Mouse (Mus musculus) cerebellum, adult 2 months (tissue): ENCODE measurements around the gene Ddx54. TPM values are rescaled to one million over a fixed set of nuclear protein-coding genes. Genes with fewer than 3 reads are reported as not detected.

Source experiments
- DNase-seq, 2 experiments: peaks; one replicate each; pipeline ENCODE4 v3.0.0; 2021
- H3K27ac ChIP-seq: fragments of 200-500 bp; 2 replicates; pipeline ENCODE4 v1.5.1; 2012; ENCODE audit warnings: low read length, control low read depth, inconsistent platforms; ENCODE audit not compliant: insufficient read depth
- H3K27me3 ChIP-seq: fragments of 200-500 bp; 2 replicates; pipeline ENCODE4 v1.6.1; 2012; ENCODE audit warnings: inconsistent platforms, mild to moderate bottlenecking, low read length, moderate library complexity; ENCODE audit not compliant: control insufficient read depth, insufficient read depth
- H3K4me1 ChIP-seq: fragments of 200-500 bp; 2 replicates; pipeline ENCODE4 v1.6.1; 2011; ENCODE audit warnings: low read length; ENCODE audit not compliant: control insufficient read depth, insufficient read depth
- H3K4me3 ChIP-seq: fragments of 200-500 bp; replicated peaks from 2 replicates; pipeline ENCODE3; 2011; ENCODE audit warnings: mild to moderate bottlenecking, low read depth, low read length, control low read depth; ENCODE audit not compliant: insufficient read depth
- CTCF ChIP-seq: fragments of 200-500 bp; IDR thresholded peaks from 2 replicates; pipeline ENCODE4 v1.5.1; 2011; ENCODE audit warnings: low read depth, mild to moderate bottlenecking, control low read depth, low read length, moderate library complexity, borderline replicate concordance; ENCODE audit not compliant: insufficient read depth
- POLR2A ChIP-seq: fragments of 200-500 bp; IDR thresholded peaks from 2 replicates; pipeline ENCODE4 v1.6.1; 2011; ENCODE audit warnings: low read length, control low read depth, borderline replicate concordance; ENCODE audit not compliant: insufficient read depth
- whole genome bisulfite sequencing: fragments of 180-500 bp; shearing (Covaris S2); methylation state at CpG from one replicate; pipeline ENCODE4 v1.1.7; 2018; 5-methylcytosine and 5-hydroxymethylcytosine counted together
- polyA plus RNA-seq: library from polyadenylated mRNA; depleted of rRNA; stranded (reverse); fragments of >200 nt; gene quantifications from 2 replicates; pipeline ENCODE4 v1.2.3, GENCODE M21; 2012; rRNA removed

Gene Ddx54
- polyA plus RNA-seq, 1 experiment, result 25.4 TPM

GRCm38 (mm10) chr5:120670132-120670531, 57.6 kb downstream of the Ddx54 start:
- WGBS, result 86% methylated on average over 7 of the region's 7 CpGs

GRCm38 (mm10) chr5:120671865-120672264, 59.3 kb downstream of the Ddx54 start:
- WGBS, result 92% methylated on average over 3 of the region's 3 CpGs
- H3K27me3 ChIP-seq, result no peaks in the 10 kb centered on the region
- no peak overlapping the region for H3K4me3 ChIP-seq
- TF ChIP-seq POLR2A (no peak), CTCF (no peak)
- H3K4me1 ChIP-seq, result no peaks in the 10 kb centered on the region
- no peak overlapping the region for H3K27ac ChIP-seq
- DNase-seq, result no peak

More at GRCm38 (mm10) chr5:120670132-120670531, 57.6 kb downstream of the Ddx54 start:
- no peak for DNase-seq
- Histone ChIP-seq H3K27me3 (no peaks in the 10 kb centered on the region), H3K4me3 (no peak overlapping the region), H3K4me1 (no peaks in the 10 kb centered on the region), H3K27ac (no peak overlapping the region)
- no peak for TF ChIP-seq CTCF
- no peak for TF ChIP-seq POLR2A

- peak; percentile 70 to 79 for DNase-seq
- H3K27ac ChIP-seq, result no peak overlapping the region
- WGBS, result 11% methylated on average over 12 of the region's 12 CpGs
Measured at GRCm38 (mm10) chr5:120673626-120674025, 61.1 kb downstream of the Ddx54 start.

GRCm38 (mm10) chr5:120674229-120675145, 61.9 kb downstream of the Ddx54 start:
- H3K4me1 ChIP-seq, result no peaks in the 10 kb centered on the region
- DNase-seq, result no peak
- no peaks in the 10 kb centered on the region for H3K27me3 ChIP-seq
- no peak overlapping the region for H3K4me3 ChIP-seq
- H3K27ac ChIP-seq, result no peak overlapping the region
- 22% methylated on average over 21 of the region's 21 CpGs for WGBS
- TF ChIP-seq POLR2A (no peak), CTCF (no peak)

More at GRCm38 (mm10) chr5:120673626-120674025, 61.1 kb downstream of the Ddx54 start:
- TF ChIP-seq CTCF, result peak; percentile 99
- TF ChIP-seq POLR2A, result no peak
- Histone ChIP-seq H3K27me3 (no peaks in the 10 kb centered on the region), H3K4me1 (no peaks in the 10 kb centered on the region), H3K4me3 (no peak overlapping the region)

- no peak overlapping the region for H3K4me3 ChIP-seq
- H3K4me1 ChIP-seq, result peaks cover 11% of the 10 kb centered on the region; the same call in 1 of the 2 replicates
- WGBS, result 35% methylated on average over 2 of the region's 2 CpGs
- DNase-seq, result no peak
- H3K27me3 ChIP-seq, result no peaks in the 10 kb centered on the region
- H3K27ac ChIP-seq, result no peak overlapping the region
- TF ChIP-seq CTCF, result no peak
Measured at GRCm38 (mm10) chr5:120677516-120677915, 65.0 kb downstream of the Ddx54 start.

Other genes starting within 250 kb of the Ddx54 start
- 7.7 and 9.7 TPM in 2 replicates for gene Lhx5, start 181.0 kb upstream of the Ddx54 start, polyA plus RNA-seq
- gene Sdsl, start 139.9 kb upstream of the Ddx54 start, polyA plus RNA-seq, result 13.6 and 16.7 TPM in 2 replicates
- 0.36 and 0.52 TPM in 2 replicates for gene Sds, start 136.2 kb upstream of the Ddx54 start, polyA plus RNA-seq
- 49.0 and 53.5 TPM in 2 replicates for gene Plbd2, start 109.1 kb upstream of the Ddx54 start, polyA plus RNA-seq
- gene Slc8b1, start 101.6 kb upstream of the Ddx54 start, polyA plus RNA-seq, result 8.2 TPM in 2 replicates
- gene Tpcn1, start 24.1 kb upstream of the Ddx54 start, polyA plus RNA-seq, result 47.3 and 56.6 TPM in 2 replicates
- gene Iqcd, start 23.7 kb upstream of the Ddx54 start, polyA plus RNA-seq, result 1.8 and 2.0 TPM in 2 replicates
- 43.7 and 47.3 TPM in 2 replicates for gene Rita1, start 150 bp upstream of the Ddx54 start, polyA plus RNA-seq
- 0.24 and 0.31 TPM in 2 replicates for gene Cfap73, start 21.5 kb downstream of the Ddx54 start, polyA plus RNA-seq
- 24.7 and 30.5 TPM in 2 replicates for gene Rasal1, start 36.1 kb downstream of the Ddx54 start, polyA plus RNA-seq
- gene Dtx1, start 99.2 kb downstream of the Ddx54 start, polyA plus RNA-seq, result 123 and 127 TPM in 2 replicates
- 0.41 and 0.80 TPM in 2 replicates for gene Oas2, start 137.1 kb downstream of the Ddx54 start, polyA plus RNA-seq
- gene Oas3, start 164.9 kb downstream of the Ddx54 start, polyA plus RNA-seq, result 0.08 TPM in 2 replicates
- gene Oas1e, start 182.8 kb downstream of the Ddx54 start, polyA plus RNA-seq, result not detected in 2 replicates
- gene Oas1c, start 199.8 kb downstream of the Ddx54 start, polyA plus RNA-seq, result 1.2 and 2.0 TPM in 2 replicates
- not detected in 2 replicates for gene Oas1f, start 234.6 kb downstream of the Ddx54 start, polyA plus RNA-seq
- not detected in 2 replicates for gene Oas1h, start 248.7 kb downstream of the Ddx54 start, polyA plus RNA-seq